Mouse (Mus musculus) ES-Bruce4 (cell line): ENCODE data around the gene Tas2r135. TPM values are rescaled to one million over a fixed set of nuclear protein-coding genes. Genes with fewer than 3 reads are reported as not detected.

ENCODE experiments used
- H3K27ac ChIP-seq: 2 replicates; pipeline ENCODE4 v1.5.1; 2012; ENCODE audit warnings: low read length, inconsistent platforms; ENCODE audit not compliant: insufficient read depth
- H3K27me3 ChIP-seq: 2 replicates; pipeline ENCODE4 v1.6.1; 2012; ENCODE audit warnings: mild to moderate bottlenecking, low read length, inconsistent platforms; ENCODE audit not compliant: control insufficient read depth, poor library complexity, insufficient read depth, severe bottlenecking
- H3K36me3 ChIP-seq: 2 replicates; pipeline ENCODE4 v1.6.1; 2012; ENCODE audit warnings: inconsistent platforms, mild to moderate bottlenecking, low read length, moderate library complexity; ENCODE audit not compliant: control insufficient read depth, poor library complexity, insufficient read depth, severe bottlenecking
- H3K4me1 ChIP-seq: one replicate; pipeline ENCODE4 v1.8.1; 2011; ENCODE audit warnings: low read length; ENCODE audit not compliant: control insufficient read depth, insufficient read depth
- H3K4me3 ChIP-seq: 2 replicates; pipeline ENCODE4 v1.5.1; 2011; ENCODE audit warnings: low read depth, mild to moderate bottlenecking, low read length
- H3K9ac ChIP-seq: 2 replicates; pipeline ENCODE4 v1.6.1; 2012; ENCODE audit warnings: low read depth, mild to moderate bottlenecking, inconsistent platforms; ENCODE audit not compliant: poor library complexity, severe bottlenecking
- H3K9me3 ChIP-seq: replicated peaks from 2 replicates; pipeline ENCODE4 v1.6.1; 2012; ENCODE audit warnings: mild to moderate bottlenecking, low read length, inconsistent platforms; ENCODE audit not compliant: control insufficient read depth, poor library complexity, insufficient read depth, severe bottlenecking
- CTCF ChIP-seq: IDR thresholded peaks from one replicate; pipeline ENCODE4 v1.8.1; 2011; ENCODE audit warnings: low read depth, low read length
- EP300 ChIP-seq: IDR thresholded peaks from 2 replicates; pipeline ENCODE4 v1.6.1; 2011; ENCODE audit warnings: low read depth, low read length; ENCODE audit not compliant: insufficient read depth
- POLR2A ChIP-seq: IDR thresholded peaks from one replicate; pipeline ENCODE4 v1.8.1; 2011; ENCODE audit warnings: low read length; ENCODE audit not compliant: insufficient read depth
- polyA plus RNA-seq: library from polyadenylated mRNA; stranded (reverse); fragments of >200 nt; gene quantifications from 2 replicates; pipeline ENCODE4 v1.2.4, GENCODE M21; 2011; ENCODE audit warnings: low read depth; ENCODE audit not compliant: missing spikeins, insufficient read depth, insufficient read length

The Tas2r135 gene
- polyA plus RNA-seq, 1 experiment = not detected

- no peak overlapping the region for H3K27ac ChIP-seq
- H3K36me3 ChIP-seq = no peaks in the 10 kb centered on the region
- TF ChIP-seq POLR2A = no peak
- no peak for TF ChIP-seq CTCF
- TF ChIP-seq EP300 = no peak
Observed at GRCm38 (mm10) chr6:42360231-42360840, 44.9 kb upstream of the Tas2r135 start.

GRCm38 (mm10) chr6:42361041-42361895 lies 44.0 kb upstream of the Tas2r135 start:
- H3K4me1 ChIP-seq = no peaks in the 10 kb centered on the region
- no peak overlapping the region for H3K27ac ChIP-seq
- no peaks in the 10 kb centered on the region for H3K27me3 ChIP-seq
- H3K9me3 ChIP-seq = no peaks in the 10 kb centered on the region
- H3K36me3 ChIP-seq = no peaks in the 10 kb centered on the region
- no peak for TF ChIP-seq EP300
- TF ChIP-seq POLR2A = no peak
- no peak for TF ChIP-seq CTCF
- no peak overlapping the region for H3K9ac ChIP-seq
- no peak overlapping the region for H3K4me3 ChIP-seq

More at GRCm38 (mm10) chr6:42360231-42360840, 44.9 kb upstream of the Tas2r135 start:
- no peak overlapping the region for H3K4me3 ChIP-seq
- H3K9me3 ChIP-seq = no peaks in the 10 kb centered on the region
- H3K27me3 ChIP-seq = no peaks in the 10 kb centered on the region
- no peaks in the 10 kb centered on the region for H3K4me1 ChIP-seq
- H3K9ac ChIP-seq = no peak overlapping the region

GRCm38 (mm10) chr6:42362074-42362473 lies 43.2 kb upstream of the Tas2r135 start:
- Histone ChIP-seq H3K27ac (no peak overlapping the region), H3K27me3 (no peaks in the 10 kb centered on the region), H3K4me1 (no peaks in the 10 kb centered on the region), H3K4me3 (no peak overlapping the region), H3K36me3 (no peaks in the 10 kb centered on the region), H3K9me3 (no peaks in the 10 kb centered on the region), H3K9ac (no peak overlapping the region)
- no peak for TF ChIP-seq POLR2A
- no peak for TF ChIP-seq EP300
- TF ChIP-seq CTCF = no peak

- Histone ChIP-seq H3K36me3 (no peaks in the 10 kb centered on the region), H3K27ac (no peak overlapping the region), H3K27me3 (no peaks in the 10 kb centered on the region), H3K4me3 (no peak overlapping the region), H3K9ac (no peak overlapping the region), H3K9me3 (no peaks in the 10 kb centered on the region), H3K4me1 (no peaks in the 10 kb centered on the region)
- TF ChIP-seq POLR2A = no peak
- no peak for TF ChIP-seq CTCF
- no peak for TF ChIP-seq EP300
Observed at GRCm38 (mm10) chr6:42362497-42362896, 42.7 kb upstream of the Tas2r135 start.

- H3K4me3 ChIP-seq = no peak overlapping the region
- H3K27ac ChIP-seq = no peak overlapping the region
- no peaks in the 10 kb centered on the region for H3K4me1 ChIP-seq
- no peaks in the 10 kb centered on the region for H3K27me3 ChIP-seq
- H3K9me3 ChIP-seq = no peaks in the 10 kb centered on the region
- H3K36me3 ChIP-seq = no peaks in the 10 kb centered on the region
- no peak overlapping the region for H3K9ac ChIP-seq
- TF ChIP-seq POLR2A = no peak
- TF ChIP-seq EP300 = no peak
- TF ChIP-seq CTCF = no peak
Observed at GRCm38 (mm10) chr6:42362974-42363373, 42.3 kb upstream of the Tas2r135 start.

- no peaks in the 10 kb centered on the region for H3K36me3 ChIP-seq
- no peak overlapping the region for H3K9ac ChIP-seq
- TF ChIP-seq EP300 (no peak), CTCF (no peak), POLR2A (no peak)
- H3K27me3 ChIP-seq = no peaks in the 10 kb centered on the region
- no peaks in the 10 kb centered on the region for H3K4me1 ChIP-seq
- H3K27ac ChIP-seq = no peak overlapping the region
- no peaks in the 10 kb centered on the region for H3K9me3 ChIP-seq
- H3K4me3 ChIP-seq = no peak overlapping the region
Observed at GRCm38 (mm10) chr6:42364066-42364465, 41.2 kb upstream of the Tas2r135 start.
